16 mouse cellular contexts compared by ENCODE assay signal in the genomic region with DNA sequence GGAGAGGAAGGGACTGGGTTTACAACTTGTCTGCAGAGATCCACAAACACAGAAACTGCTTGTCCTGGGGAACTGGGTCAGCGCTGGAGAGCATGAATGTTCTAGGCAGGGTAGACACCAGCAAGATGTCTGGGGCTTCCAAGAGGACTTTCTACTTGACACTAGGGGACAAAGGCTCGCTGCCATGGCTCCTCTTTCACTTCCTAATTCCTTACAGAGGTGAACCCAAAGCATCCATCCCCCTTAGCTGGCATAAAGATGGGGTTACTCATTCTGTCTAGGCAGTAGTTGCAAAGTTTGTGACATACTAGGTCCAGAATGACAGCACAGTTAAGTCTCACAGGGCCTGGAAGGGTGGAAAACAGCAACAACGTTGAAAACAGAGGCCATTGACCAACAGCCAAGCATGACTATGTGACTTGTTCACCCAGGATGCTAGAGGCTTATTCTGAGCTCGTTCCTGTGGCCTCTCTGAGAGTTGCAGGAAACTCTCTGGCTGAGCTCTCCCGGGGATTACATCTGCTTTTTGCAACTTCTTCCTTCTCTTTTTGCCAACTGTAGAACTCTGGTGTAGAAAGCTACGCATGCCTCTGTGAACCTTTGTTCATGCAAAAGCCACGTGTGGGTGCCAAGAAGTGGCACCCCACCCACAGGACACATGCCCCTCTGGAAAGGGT.
DNase-seq lines count a peak whose midpoint lies in the region; ATAC-seq and TF ChIP-seq lines count a peak whose summit lies in the region.
"Had no signal": no experiment of that assay in that cellular context is flagged by ENCODE, and none has a peak within 500 bp of the region (broad histone marks: within the 10 kb centered on the region; RNA-seq: fewer than 3 reads in every experiment).

No protein-coding gene starts in this region.

- intact Hi-C loops in gastrocnemius, postnatal 36 days (cut with DNase I) = no loop called here

- H3K4me1 ChIP-seq in intestine, postnatal 0 days (replicated peaks; ENCODE audit: control insufficient read depth, insufficient read depth, low read length) = no peaks in the 10 kb centered on the region
- H3K4me1 ChIP-seq: heart, embryonic 15.5 days had no signal

- H3K4me3 ChIP-seq in intestine, postnatal 0 days (ENCODE audit: low read depth, low read length) = no peak overlapping the region
- H3K4me3 ChIP-seq: heart, embryonic 15.5 days; limb, embryonic 13.5 days; neural tube, embryonic 12.5 days had no signal

- H3K27me3 ChIP-seq in intestine, postnatal 0 days (replicated peaks; ENCODE audit: control insufficient read depth, insufficient read depth, low read length) = no peaks in the 10 kb centered on the region
- H3K27me3 ChIP-seq: neural tube, embryonic 12.5 days had no signal

- no peak for TF ChIP-seq CTCF in intestine, postnatal 0 days (IDR thresholded peaks at IDR 0.05; ENCODE audit: low read depth)

- H3K4me2 ChIP-seq in intestine, postnatal 0 days (replicated peaks; ENCODE audit: low read depth) = no peak overlapping the region
- H3K4me2 ChIP-seq: heart, embryonic 15.5 days; limb, embryonic 13.5 days; neural tube, embryonic 12.5 days had no signal

- no peak overlapping the region for H3K9ac ChIP-seq in intestine, postnatal 0 days (ENCODE audit: low read depth, low read length)
- H3K9ac ChIP-seq: heart, embryonic 15.5 days; limb, embryonic 13.5 days; neural tube, embryonic 12.5 days had no signal

- no peaks in the 10 kb centered on the region for H3K9me3 ChIP-seq in intestine, postnatal 0 days (ENCODE audit: control insufficient read depth)
- H3K9me3 ChIP-seq: heart, embryonic 15.5 days; limb, embryonic 13.5 days; neural tube, embryonic 12.5 days had no signal

- H3K27ac ChIP-seq in intestine, postnatal 0 days (ENCODE audit: low read depth, low read length) = no peak overlapping the region
- H3K27ac ChIP-seq: heart, embryonic 15.5 days; limb, embryonic 13.5 days had no signal

- H3K36me3 ChIP-seq in intestine, postnatal 0 days (ENCODE audit: control insufficient read depth, insufficient read depth) = no peaks in the 10 kb centered on the region
- H3K36me3 ChIP-seq: heart, embryonic 15.5 days; limb, embryonic 13.5 days; neural tube, embryonic 12.5 days had no signal

- peak; percentile 9 for DNase-seq in gastrocnemius, postnatal 25 days
- no peak for DNase-seq in gastrocnemius, postnatal 36 days
- DNase-seq in layer of hippocampus, adult 9-11 months = peak; percentile 63
- no peak for DNase-seq in layer of hippocampus, adult 18-20 months (ENCODE audit: low spot score in 2 of 2)
- peak; percentile 44 for DNase-seq in 416B (ENCODE audit: low read depth)
- DNase-seq in fibroblast of lung, adult 2 months (ENCODE audit: low read depth) = peak; percentile 0
- DNase-seq in thymus, postnatal 10 days (ENCODE audit: low spot score in 2 of 2) = no peak
- DNase-seq: adrenal gland, postnatal 14 days; cerebellum, postnatal 10 days; kidney, postnatal 10 days; thymus, postnatal 4 days had no signal

- WGBS in intestine, postnatal 0 days = 63% methylated on average over 7 of the region's 7 CpGs

- ATAC-seq in intestine, postnatal 0 days = no peak
- ATAC-seq: lung, postnatal 0 days had no signal

Comparison
In these comparisons a context has a peak if more than half of its experiments do, and no peak if none do; other contexts are left out.
1. DNase-seq: peak in gastrocnemius, postnatal 25 days (single experiment), layer of hippocampus, adult 9-11 months (single experiment), 416B (single experiment) and fibroblast of lung, adult 2 months (single experiment); none in gastrocnemius, postnatal 36 days (0 of 2), layer of hippocampus, adult 18-20 months (0 of 2) and thymus, postnatal 10 days (0 of 2).